Mouse (Mus musculus) cerebellum, adult 2 months (tissue): ENCODE data around the gene Clic4.

Experiments
- CTCF ChIP-seq: fragments of 200-500 bp; IDR thresholded peaks from 2 replicates; pipeline ENCODE4 v1.5.1; 2011; ENCODE audit warnings: low read depth, mild to moderate bottlenecking, control low read depth, low read length, moderate library complexity, borderline replicate concordance; ENCODE audit not compliant: insufficient read depth
- POLR2A ChIP-seq: fragments of 200-500 bp; IDR thresholded peaks from 2 replicates; pipeline ENCODE4 v1.6.1; 2011; ENCODE audit warnings: low read length, control low read depth, borderline replicate concordance; ENCODE audit not compliant: insufficient read depth

DNA sequence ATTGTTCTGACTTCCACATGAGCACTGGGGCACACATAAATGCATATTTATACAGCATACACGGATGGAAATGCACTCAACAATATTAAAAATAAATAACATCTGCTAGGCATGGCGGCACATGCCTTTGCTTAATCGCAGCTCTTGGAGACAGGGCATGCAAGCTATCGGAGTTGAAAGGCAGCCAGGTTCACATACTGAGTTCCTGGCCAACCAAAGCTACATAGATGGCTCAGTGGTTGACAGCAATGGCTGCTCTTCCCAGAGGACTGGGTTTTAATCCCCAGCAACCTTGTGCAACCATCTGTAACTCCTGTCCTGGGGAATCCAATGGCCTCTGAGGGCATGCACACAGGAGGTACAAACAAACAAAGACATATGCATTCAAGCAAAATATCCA is 44.9 kb upstream of the Clic4 start:
- TF ChIP-seq CTCF (no peak), POLR2A (no peak)
